Mouse (Mus musculus): ENCODE data around the gene Pde11a.

The Pde11a gene

GRCm38 (mm10) chr2:76323185-76323875 lies 15.2 kb downstream of the Pde11a start:
- no peak for DNase-seq (ENCODE audit: low read depth in 2 of 2, low spot score in 2 of 2)

DNA sequence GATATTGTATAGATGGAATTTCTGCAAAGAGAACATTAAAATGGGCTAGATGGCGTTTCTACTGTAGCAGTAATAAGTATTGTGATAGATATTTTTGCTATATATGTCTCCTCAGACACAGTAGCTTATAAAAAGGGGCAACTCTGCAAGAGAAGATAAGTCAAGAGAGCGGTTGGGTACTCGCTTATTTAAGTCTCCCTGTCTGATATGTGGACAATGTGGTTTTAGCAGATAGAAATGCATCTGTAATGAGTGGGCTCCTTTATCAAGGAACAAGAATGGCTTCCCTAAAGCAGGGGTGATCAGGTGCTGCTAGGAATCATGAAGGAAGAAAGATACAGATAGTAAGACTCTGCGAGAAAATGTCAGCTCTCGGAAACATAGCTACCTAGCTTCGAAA lies 18.2 kb downstream of the Pde11a start:
- DNase-seq (ENCODE audit: low read depth in 2 of 2, low spot score in 2 of 2), result no peak

DNA sequence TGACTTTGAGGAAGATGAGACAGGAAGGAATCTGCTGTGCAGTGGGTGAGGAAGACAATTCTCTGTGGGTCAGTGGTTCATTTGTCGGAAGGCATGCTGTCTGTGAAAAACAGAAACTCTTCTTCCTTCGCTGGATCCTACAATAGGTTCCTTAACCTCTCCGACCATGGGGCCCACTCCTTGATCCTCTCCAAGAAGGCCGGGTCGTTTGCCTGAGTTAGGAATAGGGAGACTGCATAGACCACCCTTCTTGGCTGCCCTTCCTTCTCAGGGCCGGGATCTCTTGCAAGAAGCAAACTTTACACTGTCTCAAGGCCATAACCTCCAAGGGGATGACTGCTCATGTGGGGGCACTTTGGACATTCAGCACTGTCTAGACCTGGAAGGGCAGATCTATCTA lies 19.3 kb downstream of the Pde11a start:
- DNase-seq (ENCODE audit: low read depth in 2 of 2, low spot score in 2 of 2), result no peak

DNA sequence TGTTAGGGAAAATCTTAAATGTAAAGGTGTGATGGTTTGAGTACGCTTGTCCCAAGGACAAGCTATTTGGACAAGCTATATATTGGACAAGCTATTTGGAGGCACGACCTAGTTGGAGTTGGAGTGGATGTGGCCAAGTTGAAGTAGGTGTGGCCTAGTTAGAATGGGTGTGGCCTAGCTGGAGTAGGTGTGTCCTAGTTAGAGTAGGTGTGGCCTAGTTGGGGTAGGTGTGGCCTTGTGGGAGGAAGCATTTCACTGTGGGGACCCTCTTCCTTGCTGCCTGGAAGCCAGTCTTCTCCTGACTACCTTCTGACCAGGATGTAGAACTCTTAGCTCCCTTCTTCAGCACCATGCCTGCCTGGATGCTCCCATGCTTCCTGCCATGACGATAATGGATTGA lies 50.9 kb downstream of the Pde11a start:
- DNase-seq (ENCODE audit: low read depth in 2 of 2, low spot score in 2 of 2), result no peak

DNA sequence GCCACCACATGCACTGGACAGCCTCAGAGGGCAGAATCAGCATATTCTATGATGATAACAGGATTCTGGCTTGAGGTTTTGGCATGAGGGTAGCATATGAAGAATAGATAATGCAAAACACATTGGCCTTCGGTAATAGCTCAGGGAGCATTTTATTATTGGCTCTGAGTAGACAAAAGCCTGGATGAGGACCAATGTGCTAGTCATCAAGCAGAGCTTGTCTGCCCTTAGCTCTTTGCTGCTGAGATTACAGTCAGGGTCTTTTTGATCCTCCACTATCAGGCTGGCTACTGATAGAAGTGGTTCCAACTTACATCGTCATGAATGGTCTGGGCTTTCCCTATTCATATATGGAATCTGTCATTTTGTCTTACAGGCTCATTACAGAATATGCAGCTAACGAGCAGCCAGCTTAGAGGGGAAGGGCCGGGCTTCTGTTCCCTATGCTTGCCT lies 52.3 kb downstream of the Pde11a start:
- DNase-seq (ENCODE audit: low read depth in 2 of 2, low spot score in 2 of 2), result no peak

DNA sequence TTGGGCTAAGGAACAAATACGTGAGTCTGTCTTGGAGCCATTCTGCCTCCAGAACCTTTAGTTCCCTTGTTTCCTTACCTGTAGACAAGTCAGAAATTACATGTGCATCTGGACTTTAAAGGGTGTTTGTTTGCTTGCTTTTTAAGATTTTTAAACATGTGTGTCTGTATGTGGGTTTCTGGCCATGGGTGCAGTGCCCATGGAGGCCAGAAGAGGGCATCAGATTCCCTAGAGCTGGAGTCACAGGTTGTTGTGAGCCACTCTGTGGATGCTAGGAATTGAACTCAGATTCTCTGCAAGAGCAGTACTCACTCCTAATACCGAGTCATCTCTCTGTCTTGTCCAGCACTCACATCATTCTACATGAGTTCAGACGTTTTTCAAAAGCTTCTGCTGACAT lies 53.4 kb downstream of the Pde11a start:
- DNase-seq (ENCODE audit: low read depth in 2 of 2, low spot score in 2 of 2), result no peak

GRCm38 (mm10) chr2:76283378-76284132 lies 55.0 kb downstream of the Pde11a start:
- no peak for DNase-seq (ENCODE audit: low read depth in 2 of 2, low spot score in 2 of 2)

DNA sequence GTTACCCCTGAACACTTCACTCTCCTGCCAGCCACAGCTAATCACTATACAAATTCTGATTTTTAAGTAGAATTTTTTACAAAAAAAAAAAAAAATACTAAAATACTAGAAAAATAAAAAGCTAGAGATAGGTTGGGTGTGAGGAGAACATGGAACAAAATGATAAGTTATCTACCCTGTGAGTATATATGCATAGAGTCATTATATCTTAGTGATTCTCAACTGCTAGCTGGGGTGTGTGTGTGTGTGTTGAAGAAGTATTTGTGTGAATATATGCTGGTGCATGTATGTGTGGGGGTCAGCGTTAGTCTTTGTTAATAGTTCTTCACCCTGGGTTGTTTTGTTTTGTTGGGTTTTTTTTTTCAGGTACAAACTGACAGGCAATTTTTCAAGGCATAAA lies 69.1 kb downstream of the Pde11a start:
- no peak for DNase-seq (ENCODE audit: low read depth in 2 of 2, low spot score in 2 of 2)

DNA sequence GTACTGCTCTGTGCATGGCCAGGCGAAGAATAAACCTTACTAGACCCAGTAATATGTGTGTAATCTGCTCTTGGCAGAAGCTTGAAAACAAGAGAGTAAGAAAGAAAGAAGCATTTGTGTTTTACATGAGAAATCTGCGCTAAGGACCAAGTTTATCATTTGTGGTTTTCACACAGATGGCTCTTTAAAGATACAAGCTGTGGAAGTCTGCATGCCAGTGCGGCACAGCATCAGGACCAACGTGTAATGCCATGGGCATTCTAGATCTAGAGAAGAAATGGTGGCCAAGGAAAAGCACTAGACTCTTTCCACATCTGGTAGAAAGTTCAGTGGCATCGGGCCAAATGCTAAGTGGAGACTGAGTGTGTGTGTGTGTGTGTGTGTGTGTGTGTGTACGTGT lies 71.2 kb downstream of the Pde11a start:
- no peak for DNase-seq (ENCODE audit: low read depth in 2 of 2, low spot score in 2 of 2)

DNA sequence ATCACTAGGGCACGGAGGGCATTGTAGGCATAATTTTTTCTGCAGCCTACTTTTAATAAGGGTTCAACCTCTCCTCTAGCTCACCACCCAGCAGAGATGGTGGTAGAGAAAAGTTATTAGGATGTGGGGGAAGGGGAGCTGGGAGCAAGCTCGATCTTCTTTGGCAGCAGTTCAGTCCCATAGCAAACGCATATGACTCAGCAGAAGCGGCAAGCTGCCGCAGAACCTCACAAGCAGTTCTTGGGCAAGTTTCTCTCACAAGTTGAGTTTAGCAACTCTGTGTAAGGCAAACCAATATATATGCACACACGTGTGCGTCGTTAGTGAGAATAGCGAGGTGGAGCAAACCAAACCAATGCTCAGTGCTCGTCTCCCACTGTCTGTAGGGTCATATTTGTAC lies 72.0 kb downstream of the Pde11a start:
- no peak for DNase-seq (ENCODE audit: low read depth in 2 of 2, low spot score in 2 of 2)

GRCm38 (mm10) chr2:76264258-76264657 lies 74.3 kb downstream of the Pde11a start:
- no peak for DNase-seq (ENCODE audit: low read depth in 2 of 2, low spot score in 2 of 2)

- no peak for DNase-seq (ENCODE audit: low read depth in 2 of 2, low spot score in 2 of 2)
Measured at GRCm38 (mm10) chr2:76262661-76263060, 75.9 kb downstream of the Pde11a start.

- peak; percentile 6 to 28 for DNase-seq (ENCODE audit: low read depth in 2 of 2, low spot score in 2 of 2)
Measured at GRCm38 (mm10) chr2:76254833-76255232, 83.7 kb downstream of the Pde11a start.

GRCm38 (mm10) chr2:76251379-76251778 lies 87.2 kb downstream of the Pde11a start:
- DNase-seq (ENCODE audit: low read depth in 2 of 2, low spot score in 2 of 2), result no peak

DNA sequence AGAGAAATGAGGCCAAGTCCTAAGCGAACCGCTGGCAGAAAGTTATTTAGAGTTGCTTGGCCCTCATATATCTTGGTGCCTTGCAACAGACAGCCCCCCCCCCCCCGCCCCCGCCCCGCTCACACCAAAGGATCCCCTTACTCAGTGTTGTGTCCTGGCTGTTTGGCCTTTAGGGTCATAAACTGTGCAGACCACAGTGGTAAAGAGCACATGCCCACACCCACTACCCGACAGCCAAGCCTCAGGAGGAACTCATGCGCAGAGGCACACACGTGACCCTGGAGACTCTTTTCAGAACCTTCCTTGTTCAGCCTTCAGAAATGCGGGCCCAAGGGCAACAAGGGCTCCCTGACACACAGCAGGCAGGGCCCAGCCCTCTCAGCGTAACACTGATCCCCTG lies 90.3 kb downstream of the Pde11a start:
- no peak for DNase-seq (ENCODE audit: low read depth in 2 of 2, low spot score in 2 of 2)

- no peak for DNase-seq (ENCODE audit: low read depth in 2 of 2, low spot score in 2 of 2)
Measured at GRCm38 (mm10) chr2:76239175-76239574, 99.4 kb downstream of the Pde11a start.

DNA sequence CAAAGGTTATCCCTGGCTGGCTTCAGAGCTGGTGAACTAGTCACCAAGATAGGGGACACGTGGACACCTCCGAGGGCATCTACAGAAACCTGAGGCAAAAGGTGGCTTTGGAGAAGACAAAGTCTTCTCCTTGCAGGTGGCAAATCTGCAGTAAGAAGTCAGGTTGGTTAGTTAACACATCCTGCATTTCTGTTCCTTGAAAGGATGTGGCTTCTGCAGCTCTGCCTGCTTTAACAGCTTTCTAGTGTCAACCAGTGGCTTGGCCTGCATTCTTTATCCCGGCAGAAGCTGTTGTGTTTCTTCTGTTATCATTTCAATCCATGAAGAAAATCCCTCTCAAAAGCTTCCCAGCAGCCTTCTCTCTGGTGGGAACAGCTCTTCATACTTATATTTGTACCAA lies 100.1 kb downstream of the Pde11a start:
- DNase-seq (ENCODE audit: low read depth in 2 of 2, low spot score in 2 of 2), result no peak

GRCm38 (mm10) chr2:76237638-76238420 lies 100.7 kb downstream of the Pde11a start:
- no peak for DNase-seq (ENCODE audit: low read depth in 2 of 2, low spot score in 2 of 2)

GRCm38 (mm10) chr2:76220364-76221108 lies 118.0 kb downstream of the Pde11a start:
- DNase-seq (ENCODE audit: low read depth in 2 of 2, low spot score in 2 of 2), result no peak

DNA sequence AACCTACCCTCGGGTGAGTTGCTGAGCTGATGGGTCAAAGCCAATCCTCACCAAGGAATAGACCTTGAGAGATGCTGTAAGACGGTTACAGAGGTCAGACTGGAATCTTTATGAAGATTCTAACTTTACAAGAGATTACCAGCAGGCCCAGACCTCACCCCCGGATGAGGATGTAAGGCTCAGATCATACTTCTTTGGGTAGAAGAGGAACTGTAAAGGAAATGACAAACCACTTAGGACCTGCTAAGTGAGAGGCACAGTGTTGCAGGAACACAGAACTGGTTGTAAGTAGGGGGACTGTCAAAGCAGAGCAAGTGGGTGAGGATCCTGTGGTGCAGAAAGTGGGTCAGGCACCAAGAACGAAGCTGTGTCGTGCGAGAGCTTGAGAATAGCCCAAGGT lies 119.0 kb downstream of the Pde11a start:
- DNase-seq (ENCODE audit: low read depth in 2 of 2, low spot score in 2 of 2), result peak in 1 of 2 experiments; percentile 11

DNA sequence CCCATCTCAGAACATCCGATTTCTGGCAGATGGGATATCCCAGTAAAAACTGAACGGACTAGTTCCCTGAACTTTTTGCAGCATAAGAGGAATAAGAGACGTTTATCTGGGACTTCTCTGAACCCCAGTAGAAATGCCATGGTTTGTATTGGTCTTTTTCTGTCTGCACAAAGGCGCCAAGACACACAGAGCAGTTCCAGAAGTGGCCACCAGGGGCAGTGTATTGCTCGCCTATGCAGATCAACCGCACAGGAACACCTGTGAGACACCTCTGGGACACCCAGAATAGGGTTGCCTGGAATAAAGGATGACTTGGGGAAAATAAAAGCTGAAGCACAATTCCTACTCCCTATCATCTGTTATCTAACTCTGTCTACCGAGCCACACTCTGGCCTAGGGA lies 122.4 kb downstream of the Pde11a start:
- DNase-seq (ENCODE audit: low read depth in 2 of 2, low spot score in 2 of 2), result peak; percentile 44 to 56

Data from CD8-positive naive resting alpha-beta T cell, adult 2 months (primary cell).